Comparison of ENCODE assay signal across 15 mouse cellular contexts in genomic region chr19:24794350-24794749, GRCm38 (mm10).
DNase-seq lines count a peak whose midpoint lies in the region; ATAC-seq and TF ChIP-seq lines count a peak whose summit lies in the region.
"Had no signal": no experiment of that assay in that cellular context is flagged by ENCODE, and none has a peak within 500 bp of the region (broad histone marks: within the 10 kb centered on the region; RNA-seq: fewer than 3 reads in every experiment).

No protein-coding gene starts in this region.

- peak; percentile 21 for DNase-seq in embryo, embryonic 10 days (ENCODE audit: low spot score)
- no peak for DNase-seq in embryo, embryonic 11 days
- DNase-seq in lung, postnatal 10 days, result peak; percentile 29
- no peak for DNase-seq in MN1 (ENCODE audit: low spot score)
- no peak for DNase-seq in natural killer cell, adult 2 months (ENCODE audit: low spot score in 2 of 2)
- DNase-seq: cerebellum, adult 8-10 months; kidney, adult 2 months had no signal

- H3K4me2 ChIP-seq in intestine, embryonic 15.5 days (replicated peaks), result no peak overlapping the region
- H3K4me2 ChIP-seq in intestine, postnatal 0 days (replicated peaks; ENCODE audit: low read depth), result no peak overlapping the region
- H3K4me2 ChIP-seq: hindbrain, embryonic 14.5 days; limb, embryonic 15.5 days; midbrain, embryonic 13.5 days had no signal

- no peaks in the 10 kb centered on the region for H3K4me1 ChIP-seq in intestine, embryonic 15.5 days (replicated peaks)
- H3K4me1 ChIP-seq in intestine, postnatal 0 days (replicated peaks; ENCODE audit: control insufficient read depth, insufficient read depth, low read length), result no peaks in the 10 kb centered on the region
- H3K4me1 ChIP-seq: limb, embryonic 15.5 days; midbrain, embryonic 13.5 days had no signal

- H3K36me3 ChIP-seq in intestine, embryonic 15.5 days, result no peaks in the 10 kb centered on the region
- H3K36me3 ChIP-seq in intestine, postnatal 0 days (ENCODE audit: control insufficient read depth, insufficient read depth), result no peaks in the 10 kb centered on the region
- H3K36me3 ChIP-seq: limb, embryonic 15.5 days; midbrain, embryonic 13.5 days had no signal

- TF ChIP-seq CTCF in intestine, postnatal 0 days (IDR thresholded peaks at IDR 0.05; ENCODE audit: low read depth), result no peak

- H3K27me3 ChIP-seq in intestine, embryonic 15.5 days (replicated peaks), result no peaks in the 10 kb centered on the region
- H3K27me3 ChIP-seq in intestine, postnatal 0 days (replicated peaks; ENCODE audit: control insufficient read depth, insufficient read depth, low read length), result no peaks in the 10 kb centered on the region
- H3K27me3 ChIP-seq: limb, embryonic 15.5 days; midbrain, embryonic 13.5 days had no signal

- 69% methylated on average over 6 of the region's 6 CpGs for WGBS in intestine, embryonic 15.5 days
- WGBS in intestine, postnatal 0 days, result 54% methylated on average over 6 of the region's 6 CpGs

- H3K9ac ChIP-seq in intestine, embryonic 15.5 days, result no peak overlapping the region
- H3K9ac ChIP-seq in intestine, postnatal 0 days (ENCODE audit: low read depth, low read length), result no peak overlapping the region
- H3K9ac ChIP-seq: hindbrain, embryonic 14.5 days; limb, embryonic 15.5 days; midbrain, embryonic 13.5 days had no signal

- H3K4me3 ChIP-seq in intestine, embryonic 15.5 days (replicated peaks), result no peak overlapping the region
- H3K4me3 ChIP-seq in intestine, postnatal 0 days (ENCODE audit: low read depth, low read length), result no peak overlapping the region
- H3K4me3 ChIP-seq: left cerebral cortex, adult 2 months; limb, embryonic 15.5 days; midbrain, embryonic 13.5 days had no signal

- ATAC-seq in intestine, embryonic 15.5 days, result 0 out of 2 replicates have a peak, but pooled peaks have one; percentile 31
- no peak for ATAC-seq in intestine, postnatal 0 days
- peak; percentile 79 for ATAC-seq in erythroblast, adult 5-6 weeks (replicated peaks; ENCODE audit: low FRiP score, poor library complexity, severe bottlenecking)
- ATAC-seq: forebrain, embryonic 14.5 days; midbrain, embryonic 13.5 days had no signal

- no peaks in the 10 kb centered on the region for H3K9me3 ChIP-seq in intestine, embryonic 15.5 days
- H3K9me3 ChIP-seq in intestine, postnatal 0 days (ENCODE audit: control insufficient read depth), result no peaks in the 10 kb centered on the region
- H3K9me3 ChIP-seq: limb, embryonic 15.5 days; midbrain, embryonic 13.5 days had no signal

- no peak overlapping the region for H3K27ac ChIP-seq in intestine, embryonic 15.5 days
- no peak overlapping the region for H3K27ac ChIP-seq in intestine, postnatal 0 days (ENCODE audit: low read depth, low read length)
- H3K27ac ChIP-seq: hindbrain, embryonic 14.5 days; left cerebral cortex, adult 2 months; limb, embryonic 15.5 days; midbrain, embryonic 13.5 days had no signal

Comparison
In these comparisons a context has a peak if more than half of its experiments do, and no peak if none do; other contexts are left out.
1. DNase-seq: peak in embryo, embryonic 10 days (single experiment) and lung, postnatal 10 days (single experiment); none in embryo, embryonic 11 days (single experiment), MN1 (single experiment) and natural killer cell, adult 2 months (0 of 2).